Mouse (Mus musculus) liver, embryonic 13.5 days (tissue): ENCODE data around the gene Rnf227. TPM values are rescaled to one million over a fixed set of nuclear protein-coding genes. Genes with fewer than 3 reads are reported as not detected.

Experiments
- ATAC-seq: fragments of 200-750 bp; cut with Nextera tagmentation; 2 replicates; pipeline ENCODE4 v1.8.0; 2017; ENCODE audit warnings: low read depth, mild to moderate bottlenecking, moderate number of reproducible peaks, moderate library complexity
- DNase-seq: peaks from one replicate; pipeline ENCODE4 v3.0.0; 2022
- H3K27ac ChIP-seq: fragments of 300-500 bp; sonication (generic); 2 replicates; pipeline ENCODE4 v1.5.1; 2015; ENCODE audit warnings: moderate library complexity, mild to moderate bottlenecking, inconsistent platforms
- H3K27me3 ChIP-seq: fragments of 300-500 bp; sonication (generic); 2 replicates; pipeline ENCODE4 v1.6.1; 2015; ENCODE audit warnings: mild to moderate bottlenecking, inconsistent platforms
- H3K36me3 ChIP-seq: fragments of 300-500 bp; sonication (generic); 2 replicates; pipeline ENCODE4 v1.6.1; 2015; ENCODE audit warnings: mild to moderate bottlenecking, inconsistent platforms
- H3K4me1 ChIP-seq: fragments of 300-500 bp; sonication (generic); replicated peaks from 2 replicates; pipeline ENCODE4 v1.6.1; 2015; ENCODE audit warnings: inconsistent platforms
- H3K4me2 ChIP-seq: fragments of 300-500 bp; sonication (generic); 2 replicates; pipeline ENCODE4 v1.6.1; 2015; ENCODE audit warnings: inconsistent platforms, mild to moderate bottlenecking, moderate library complexity
- H3K4me3 ChIP-seq: fragments of 300-500 bp; sonication (generic); replicated peaks from 2 replicates; pipeline ENCODE4 v1.5.1; 2015; ENCODE audit warnings: mild to moderate bottlenecking, inconsistent platforms
- H3K9ac ChIP-seq: fragments of 300-500 bp; sonication (generic); 2 replicates; pipeline ENCODE4 v1.6.1; 2015; ENCODE audit warnings: mild to moderate bottlenecking, inconsistent platforms
- H3K9me3 ChIP-seq: fragments of 300-500 bp; sonication (generic); replicated peaks from 2 replicates; pipeline ENCODE4 v1.6.1; 2016; ENCODE audit warnings: inconsistent platforms
- WGBS: fragments of 180-500 bp; shearing (Covaris S2); methylation state at CpG from one replicate; pipeline ENCODE4 v1.1.7; 2015; ENCODE audit not compliant: insufficient replicate concordance; 5-methylcytosine and 5-hydroxymethylcytosine counted together
- polyA plus RNA-seq: library from polyadenylated mRNA; unstranded; fragments of >200 nt; fragmentation: Nextera tagmentation; extraction: Ambion mirVana; gene quantifications from 2 replicates; pipeline ENCODE4 v1.2.1, GENCODE M21; 2015

The Rnf227 gene
- polyA plus RNA-seq, 1 experiment from 2014 or later: 1.1 TPM

- DNase-seq (no peak), ATAC-seq (no peak)
- H3K4me1 ChIP-seq: peaks cover 51% of the 10 kb centered on the region
- H3K4me2 ChIP-seq: peak overlapping the region; percentile 77; the same call in 1 of the 2 replicates
- H3K4me3 ChIP-seq: no peak overlapping the region
- no peak overlapping the region for H3K27ac ChIP-seq
- H3K36me3 ChIP-seq: no peaks in the 10 kb centered on the region
- H3K27me3 ChIP-seq: peaks cover 69% of the 10 kb centered on the region
- H3K9ac ChIP-seq: no peak overlapping the region
- no peaks in the 10 kb centered on the region for H3K9me3 ChIP-seq
- WGBS: 79% methylated on average over 6 of the region's 6 CpGs
Measured at GRCm38 (mm10) chr11:69331152-69331551, 9.1 kb upstream of the Rnf227 start.

- no peaks in the 10 kb centered on the region for H3K9me3 ChIP-seq
- H3K9ac ChIP-seq: peak overlapping the region; percentile 48
- H3K36me3 ChIP-seq: no peaks in the 10 kb centered on the region
- 1% methylated on average over 24 of the region's 24 CpGs for WGBS
- ATAC-seq (0 out of 2 replicates have a peak, but pooled peaks have one; percentile 39), DNase-seq (peak; percentile 44)
- H3K4me1 ChIP-seq: peaks cover 43% of the 10 kb centered on the region
- peak overlapping the region; percentile 77 for H3K4me2 ChIP-seq
- no peak overlapping the region for H3K27ac ChIP-seq
- H3K27me3 ChIP-seq: peaks cover 61% of the 10 kb centered on the region
- H3K4me3 ChIP-seq: peak overlapping the region; percentile 58
Measured at GRCm38 (mm10) chr11:69331929-69332405, 8.3 kb upstream of the Rnf227 start.

GRCm38 (mm10) chr11:69332713-69333253 lies 7.5 kb upstream of the Rnf227 start:
- H3K9me3 ChIP-seq: no peaks in the 10 kb centered on the region
- no peaks in the 10 kb centered on the region for H3K36me3 ChIP-seq
- WGBS: 32% methylated on average over 8 of the region's 8 CpGs
- H3K4me1 ChIP-seq: peaks cover 40% of the 10 kb centered on the region
- H3K27ac ChIP-seq: no peak overlapping the region
- ATAC-seq: no peak
- DNase-seq: no peak
- no peak overlapping the region for H3K4me3 ChIP-seq
- 0 out of 2 replicates have a peak overlapping the region, but pooled peaks have one; percentile 33 for H3K9ac ChIP-seq
- peaks cover 56% of the 10 kb centered on the region for H3K27me3 ChIP-seq
- H3K4me2 ChIP-seq: peak overlapping the region; percentile 77; the same call in 1 of the 2 replicates

- WGBS: 10% methylated on average over 3 of the region's 3 CpGs
- Histone ChIP-seq H3K27ac (no peak overlapping the region), H3K4me3 (no peak overlapping the region), H3K27me3 (peaks cover 56% of the 10 kb centered on the region), H3K9ac (no peak overlapping the region), H3K4me2 (peak overlapping the region; percentile 10; the same call in 1 of the 2 replicates), H3K4me1 (peaks cover 40% of the 10 kb centered on the region), H3K36me3 (no peaks in the 10 kb centered on the region), H3K9me3 (no peaks in the 10 kb centered on the region)
- peak; percentile 85 for ATAC-seq
- DNase-seq: peak; percentile 32
Measured at GRCm38 (mm10) chr11:69333922-69334321, 6.3 kb upstream of the Rnf227 start.

GRCm38 (mm10) chr11:69334796-69335195 lies 5.5 kb upstream of the Rnf227 start:
- H3K27ac ChIP-seq: no peak overlapping the region
- H3K9ac ChIP-seq: 0 out of 2 replicates have a peak overlapping the region, but pooled peaks have one; percentile 7
- ATAC-seq (no peak), DNase-seq (no peak)
- no peaks in the 10 kb centered on the region for H3K9me3 ChIP-seq
- peaks cover 56% of the 10 kb centered on the region for H3K27me3 ChIP-seq
- H3K4me2 ChIP-seq: no peak overlapping the region
- H3K4me1 ChIP-seq: peaks cover 40% of the 10 kb centered on the region
- no peak overlapping the region for H3K4me3 ChIP-seq
- no peaks in the 10 kb centered on the region for H3K36me3 ChIP-seq
- 63% methylated on average over 4 of the region's 4 CpGs for WGBS

GRCm38 (mm10) chr11:69346441-69346840 lies 6.2 kb downstream of the Rnf227 start:
- peaks cover 42% of the 10 kb centered on the region for H3K27me3 ChIP-seq
- no peak overlapping the region for H3K27ac ChIP-seq
- no peak for ATAC-seq
- 76% methylated on average over 26 of the region's 26 CpGs for WGBS
- H3K4me3 ChIP-seq: no peak overlapping the region
- no peak for DNase-seq
- H3K9me3 ChIP-seq: no peaks in the 10 kb centered on the region
- H3K4me2 ChIP-seq: no peak overlapping the region
- H3K4me1 ChIP-seq: no peaks in the 10 kb centered on the region
- peaks cover 17% of the 10 kb centered on the region; the same call in 1 of the 2 replicates for H3K36me3 ChIP-seq
- H3K9ac ChIP-seq: no peak overlapping the region

- peaks cover 45% of the 10 kb centered on the region for H3K36me3 ChIP-seq
- H3K27me3 ChIP-seq: peaks cover 8% of the 10 kb centered on the region
- 82% methylated on average over 5 of the region's 5 CpGs for WGBS
- H3K9ac ChIP-seq: no peak overlapping the region
- H3K27ac ChIP-seq: no peak overlapping the region
- H3K4me2 ChIP-seq: no peak overlapping the region
- ATAC-seq: no peak
- no peaks in the 10 kb centered on the region for H3K4me1 ChIP-seq
- no peak for DNase-seq
- no peaks in the 10 kb centered on the region for H3K9me3 ChIP-seq
- no peak overlapping the region for H3K4me3 ChIP-seq
Measured at GRCm38 (mm10) chr11:69356544-69356943, 16.3 kb downstream of the Rnf227 start.

- H3K36me3 ChIP-seq: peaks cover 43% of the 10 kb centered on the region
- no peak overlapping the region for H3K4me2 ChIP-seq
- H3K4me3 ChIP-seq: no peak overlapping the region
- H3K9ac ChIP-seq: no peak overlapping the region
- H3K9me3 ChIP-seq: no peaks in the 10 kb centered on the region
- H3K27ac ChIP-seq: no peak overlapping the region
- DNase-seq: no peak
- no peak for ATAC-seq
- 73% methylated on average over 12 of the region's 12 CpGs for WGBS
- peaks cover 8% of the 10 kb centered on the region for H3K27me3 ChIP-seq
- no peaks in the 10 kb centered on the region for H3K4me1 ChIP-seq
Measured at GRCm38 (mm10) chr11:69357690-69358089, 17.4 kb downstream of the Rnf227 start.

- peaks cover 34% of the 10 kb centered on the region for H3K27me3 ChIP-seq
- 82% methylated on average over 7 of the region's 7 CpGs for WGBS
Measured at GRCm38 (mm10) chr11:69362021-69362420, 21.8 kb downstream of the Rnf227 start.

GRCm38 (mm10) chr11:69362479-69362878 lies 22.2 kb downstream of the Rnf227 start:
- no peak overlapping the region for H3K27ac ChIP-seq
- peaks cover 20% of the 10 kb centered on the region; the same call in 1 of the 2 replicates for H3K36me3 ChIP-seq
- ATAC-seq: no peak
- 84% methylated on average over 2 of the region's 2 CpGs for WGBS
- H3K27me3 ChIP-seq: peaks cover 38% of the 10 kb centered on the region
- no peak overlapping the region for H3K4me3 ChIP-seq
- no peaks in the 10 kb centered on the region for H3K9me3 ChIP-seq
- H3K9ac ChIP-seq: no peak overlapping the region
- DNase-seq: no peak
- H3K4me1 ChIP-seq: peaks cover 32% of the 10 kb centered on the region
- H3K4me2 ChIP-seq: no peak overlapping the region

More at GRCm38 (mm10) chr11:69362021-69362420, 21.8 kb downstream of the Rnf227 start:
- no peak for ATAC-seq
- Histone ChIP-seq H3K9ac (no peak overlapping the region), H3K4me1 (peaks cover 27% of the 10 kb centered on the region), H3K4me2 (no peak overlapping the region), H3K9me3 (no peaks in the 10 kb centered on the region), H3K36me3 (peaks cover 21% of the 10 kb centered on the region; the same call in 1 of the 2 replicates), H3K27ac (no peak overlapping the region), H3K4me3 (no peak overlapping the region)
- DNase-seq: no peak

- Histone ChIP-seq H3K36me3 (peaks cover 8% of the 10 kb centered on the region; the same call in 1 of the 2 replicates), H3K27ac (peak overlapping the region; percentile 39; the same call in 1 of the 2 replicates), H3K4me2 (peak overlapping the region; percentile 97), H3K4me1 (peaks cover 45% of the 10 kb centered on the region), H3K4me3 (no peak overlapping the region), H3K27me3 (peaks cover 57% of the 10 kb centered on the region), H3K9me3 (no peaks in the 10 kb centered on the region), H3K9ac (no peak overlapping the region)
- DNase-seq (no peak), ATAC-seq (no peak)
- WGBS: 52% methylated on average over 8 of the region's 8 CpGs
Measured at GRCm38 (mm10) chr11:69364376-69364775, 24.1 kb downstream of the Rnf227 start.

GRCm38 (mm10) chr11:69364910-69365309 lies 24.6 kb downstream of the Rnf227 start:
- Histone ChIP-seq H3K9ac (no peak overlapping the region), H3K27me3 (peaks cover 60% of the 10 kb centered on the region), H3K4me1 (peaks cover 50% of the 10 kb centered on the region), H3K4me2 (peak overlapping the region; percentile 97), H3K9me3 (no peaks in the 10 kb centered on the region), H3K36me3 (peaks cover 8% of the 10 kb centered on the region; the same call in 1 of the 2 replicates), H3K27ac (peak overlapping the region; percentile 40), H3K4me3 (no peak overlapping the region)
- DNase-seq: no peak
- WGBS: 29% methylated on average over 6 of the region's 6 CpGs
- ATAC-seq: 0 out of 2 replicates have a peak, but pooled peaks have one; percentile 19
